Mouse (Mus musculus): ENCODE results near the gene C1ql2. TPM values are rescaled to one million over a fixed set of nuclear protein-coding genes. Genes with fewer than 3 reads are reported as not detected.

The C1ql2 gene
- polyA plus RNA-seq (2017; shearing (Covaris generic)): not detected

DNA sequence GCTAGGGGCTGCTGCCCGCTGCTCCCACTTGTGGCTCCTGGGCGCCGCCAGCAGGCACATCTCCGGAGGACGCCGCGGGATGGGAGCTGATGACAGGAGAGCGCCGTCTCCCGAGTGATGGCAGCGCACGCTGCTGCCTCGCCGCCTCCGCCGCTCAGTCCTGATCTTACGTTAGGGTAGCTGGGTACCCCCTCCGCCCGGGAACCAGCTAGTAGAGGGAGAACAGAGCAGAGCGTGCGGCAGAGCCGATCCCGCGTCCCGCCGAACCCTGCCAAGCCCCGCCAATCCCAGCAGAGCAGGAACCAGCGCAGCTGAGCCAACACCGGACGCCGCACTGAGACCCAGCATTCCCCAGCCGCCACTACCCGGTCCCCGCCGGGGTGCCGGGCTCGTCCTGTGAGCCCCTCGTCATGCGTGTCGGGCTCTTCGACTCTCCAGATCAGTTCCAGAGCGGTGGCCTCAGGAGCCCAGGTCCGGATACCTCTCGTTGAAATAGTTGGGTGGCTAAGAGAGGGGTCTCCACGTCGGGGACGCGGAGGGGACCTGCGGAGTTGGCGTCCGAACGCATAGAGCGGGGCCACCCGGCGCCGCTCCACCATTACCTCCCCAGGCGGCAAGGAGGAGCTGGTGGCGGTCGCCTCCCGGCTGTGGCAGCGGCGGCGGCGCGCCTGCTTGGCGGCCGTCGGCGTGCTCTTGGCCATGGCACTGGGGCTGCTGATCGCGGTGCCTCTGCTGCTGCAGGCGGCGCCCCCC lies at the start of gene C1ql2:
C1ql2 (plus strand) TSS at position 164 of the 753 bp plus-strand sequence.
- ATAC-seq: no peak

DNA sequence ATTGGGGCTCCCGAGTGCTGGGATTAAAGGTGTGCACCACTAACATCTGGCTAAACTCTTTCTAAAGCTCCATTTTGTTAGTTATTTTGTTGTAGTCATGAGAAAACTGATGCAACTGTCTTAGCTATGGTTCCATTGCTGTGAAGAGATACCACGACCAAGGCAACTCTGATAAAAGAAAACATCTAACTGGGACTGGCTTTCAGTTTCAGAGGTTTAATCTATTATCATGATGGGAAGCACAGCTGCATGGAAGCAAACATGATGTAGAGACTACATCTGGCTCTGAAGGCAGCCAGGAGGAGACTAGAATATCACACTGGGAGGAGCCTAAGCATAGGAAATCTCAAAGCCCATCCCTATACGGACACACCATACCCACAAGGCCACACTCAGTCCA lies 48.7 kb upstream of the C1ql2 start:
- no peak for ATAC-seq

- ATAC-seq: no peak
These were observed 46.6 kb upstream of the C1ql2 start for GRCm38 (mm10) chr1:120293803-120294202.

DNA sequence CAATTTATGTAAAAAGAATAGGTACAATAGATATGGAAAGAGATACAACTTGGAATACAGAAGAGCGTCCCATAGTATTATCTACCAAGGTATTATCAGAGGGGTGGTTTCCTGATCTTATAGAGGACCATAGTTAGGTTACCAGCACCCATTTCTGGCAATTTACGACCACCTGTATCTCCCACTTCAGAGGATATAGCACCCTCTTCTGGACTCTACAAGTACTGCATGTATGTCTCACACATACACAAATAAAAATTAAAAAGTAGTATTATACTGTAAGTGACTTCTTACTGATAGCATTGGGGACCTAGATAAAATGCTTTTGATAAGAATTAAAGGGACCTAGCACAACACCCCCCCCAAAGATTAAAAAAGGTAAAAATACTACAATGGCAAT lies 43.4 kb upstream of the C1ql2 start:
- ATAC-seq: no peak

GRCm38 (mm10) chr1:120305801-120306200 lies 34.6 kb upstream of the C1ql2 start:
- ATAC-seq: no peak

GRCm38 (mm10) chr1:120321270-120322021 lies 18.9 kb upstream of the C1ql2 start:
- ATAC-seq: no peak

GRCm38 (mm10) chr1:120323131-120323561 lies 17.2 kb upstream of the C1ql2 start:
- ATAC-seq: no peak

DNA sequence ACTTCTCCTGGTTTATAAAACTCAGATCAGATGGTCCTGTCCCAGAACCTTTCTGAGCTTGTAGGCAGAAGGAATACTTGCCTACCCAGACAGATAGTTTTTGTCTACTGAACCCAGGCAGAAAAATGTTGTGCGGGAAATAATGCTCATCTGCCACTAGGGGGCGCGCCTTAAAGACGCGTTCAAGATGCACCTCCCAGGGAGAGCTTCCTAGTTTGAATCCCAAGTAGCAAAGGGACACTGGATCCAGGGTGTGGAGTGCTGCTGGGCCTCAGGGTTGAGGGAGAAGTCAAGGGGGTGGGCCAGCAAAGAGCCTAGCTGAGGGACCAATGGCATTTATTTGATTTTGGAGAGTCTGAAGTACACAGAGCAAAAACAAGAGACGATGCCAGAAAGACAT lies 12.7 kb upstream of the C1ql2 start:
- ATAC-seq: no peak

GRCm38 (mm10) chr1:120328212-120328611 lies 12.2 kb upstream of the C1ql2 start:
- no peak for ATAC-seq

DNA sequence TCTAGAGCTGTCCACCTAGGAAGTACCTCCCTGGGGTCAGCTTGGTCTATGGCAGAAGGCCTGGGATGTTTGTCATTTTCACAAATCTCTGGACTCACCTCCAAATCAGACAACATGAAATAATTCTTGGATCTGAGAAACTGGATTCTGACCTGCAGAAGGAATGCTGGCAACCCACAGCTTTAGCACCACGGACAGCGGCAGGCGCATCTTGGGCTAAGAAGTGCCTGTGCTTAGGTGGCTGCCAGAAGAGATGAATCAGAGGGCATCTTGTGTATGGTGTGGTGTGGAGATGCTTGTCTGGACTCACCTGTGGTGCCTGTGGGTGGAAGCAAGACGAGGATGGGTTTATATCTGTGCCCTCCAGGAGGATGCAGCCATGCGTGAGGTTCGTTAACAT lies 8.5 kb upstream of the C1ql2 start:
- no peak for ATAC-seq

DNA sequence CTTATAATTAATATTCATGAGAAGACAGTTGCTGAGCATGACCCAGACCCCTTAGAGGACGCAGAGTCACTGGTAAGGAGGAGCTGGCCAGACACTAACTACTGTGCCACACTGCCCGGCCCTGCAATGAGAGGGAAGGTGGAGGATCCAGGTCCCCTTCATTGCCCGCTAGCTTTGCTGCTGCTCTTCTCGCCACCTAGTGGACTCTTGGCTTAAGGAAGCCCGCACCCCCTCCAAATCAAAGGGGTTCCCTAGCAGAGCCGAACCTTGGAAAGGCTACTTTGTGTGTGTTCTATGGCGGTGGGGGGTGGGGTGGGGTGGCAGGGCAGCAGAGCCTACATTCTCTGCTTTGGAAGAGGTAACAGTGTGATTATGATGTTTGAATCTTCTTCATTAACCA lies 2.4 kb upstream of the C1ql2 start:
- no peak for ATAC-seq

DNA sequence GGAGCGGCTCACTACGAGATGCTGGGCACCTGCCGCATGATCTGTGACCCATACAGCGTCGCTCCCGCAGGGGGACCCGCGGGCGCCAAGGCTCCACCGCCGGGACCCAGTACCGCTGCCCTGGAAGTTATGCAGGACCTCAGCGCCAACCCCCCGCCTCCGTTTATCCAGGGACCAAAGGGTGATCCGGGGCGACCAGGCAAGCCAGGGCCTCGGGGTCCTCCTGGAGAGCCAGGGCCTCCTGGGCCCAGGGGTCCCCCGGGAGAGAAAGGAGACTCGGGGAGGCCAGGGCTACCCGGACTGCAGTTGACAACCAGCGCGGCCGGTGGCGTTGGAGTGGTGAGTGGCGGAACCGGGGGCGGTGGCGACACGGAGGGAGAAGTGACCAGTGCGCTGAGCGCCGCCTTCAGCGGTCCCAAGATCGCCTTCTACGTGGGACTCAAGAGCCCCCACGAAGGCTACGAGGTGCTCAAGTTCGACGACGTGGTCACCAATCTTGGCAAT lies 842 bp downstream of the C1ql2 start:
- ATAC-seq: no peak

- ATAC-seq: no peak
These were observed 1.5 kb downstream of the C1ql2 start for GRCm38 (mm10) chr1:120341811-120342370.

DNA sequence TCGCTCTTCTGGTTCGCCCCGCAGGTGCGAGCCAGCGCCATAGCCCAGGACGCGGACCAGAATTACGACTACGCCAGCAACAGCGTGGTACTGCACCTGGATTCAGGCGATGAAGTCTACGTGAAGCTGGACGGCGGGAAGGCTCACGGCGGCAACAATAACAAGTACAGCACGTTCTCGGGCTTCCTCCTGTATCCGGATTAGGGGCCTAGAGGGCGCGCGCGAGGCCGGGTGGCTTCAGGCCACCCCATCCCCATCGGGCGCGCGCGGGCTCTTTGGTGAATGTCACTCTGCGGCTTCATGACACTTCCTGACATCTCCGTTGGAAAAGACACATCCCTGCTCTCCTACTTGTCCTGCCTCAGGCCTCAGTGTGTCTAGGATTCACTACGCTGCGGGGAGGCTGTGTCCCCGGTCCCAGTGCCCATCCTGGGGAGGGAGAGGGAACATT lies 2.0 kb downstream of the C1ql2 start:
- ATAC-seq: no peak

DNA sequence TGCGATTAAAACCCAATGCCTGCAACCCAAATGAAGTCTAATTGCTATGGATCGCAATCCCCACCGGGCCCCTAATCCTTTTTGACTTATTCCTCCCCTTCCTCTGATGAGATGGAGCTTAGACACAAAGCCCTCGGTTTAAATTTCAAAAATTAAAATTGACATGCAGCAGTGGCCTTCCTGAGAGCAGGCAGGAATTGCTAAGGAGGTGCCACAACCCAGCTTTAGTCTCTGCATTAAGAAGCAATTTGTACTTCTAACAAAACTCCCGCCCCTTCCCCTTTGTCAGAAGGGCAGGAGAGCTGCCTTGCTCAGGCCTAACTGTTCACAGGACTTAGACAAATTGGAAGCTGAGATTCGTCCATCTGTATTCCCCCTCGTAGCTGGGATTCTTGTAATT lies 4.6 kb downstream of the C1ql2 start:
- no peak for ATAC-seq

DNA sequence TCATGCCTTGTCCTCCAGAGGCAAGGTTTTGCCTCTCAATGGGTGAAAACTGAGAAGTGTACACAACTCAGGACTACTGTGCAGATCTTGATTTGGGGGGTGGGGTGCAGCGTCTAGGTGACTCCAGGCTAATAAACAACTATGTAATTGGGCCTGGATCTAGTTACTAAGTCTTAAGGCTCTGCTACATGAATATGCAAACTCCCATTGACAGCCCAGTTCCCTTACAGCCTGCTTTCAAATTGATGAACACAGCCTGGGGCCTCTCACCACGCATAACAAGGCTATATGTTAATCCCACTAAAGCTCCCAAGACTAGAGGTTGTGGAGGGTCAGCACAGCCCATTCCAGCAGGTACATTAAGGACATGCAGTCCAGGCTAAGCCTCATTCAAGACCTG lies 14.0 kb downstream of the C1ql2 start:
- no peak for ATAC-seq

DNA sequence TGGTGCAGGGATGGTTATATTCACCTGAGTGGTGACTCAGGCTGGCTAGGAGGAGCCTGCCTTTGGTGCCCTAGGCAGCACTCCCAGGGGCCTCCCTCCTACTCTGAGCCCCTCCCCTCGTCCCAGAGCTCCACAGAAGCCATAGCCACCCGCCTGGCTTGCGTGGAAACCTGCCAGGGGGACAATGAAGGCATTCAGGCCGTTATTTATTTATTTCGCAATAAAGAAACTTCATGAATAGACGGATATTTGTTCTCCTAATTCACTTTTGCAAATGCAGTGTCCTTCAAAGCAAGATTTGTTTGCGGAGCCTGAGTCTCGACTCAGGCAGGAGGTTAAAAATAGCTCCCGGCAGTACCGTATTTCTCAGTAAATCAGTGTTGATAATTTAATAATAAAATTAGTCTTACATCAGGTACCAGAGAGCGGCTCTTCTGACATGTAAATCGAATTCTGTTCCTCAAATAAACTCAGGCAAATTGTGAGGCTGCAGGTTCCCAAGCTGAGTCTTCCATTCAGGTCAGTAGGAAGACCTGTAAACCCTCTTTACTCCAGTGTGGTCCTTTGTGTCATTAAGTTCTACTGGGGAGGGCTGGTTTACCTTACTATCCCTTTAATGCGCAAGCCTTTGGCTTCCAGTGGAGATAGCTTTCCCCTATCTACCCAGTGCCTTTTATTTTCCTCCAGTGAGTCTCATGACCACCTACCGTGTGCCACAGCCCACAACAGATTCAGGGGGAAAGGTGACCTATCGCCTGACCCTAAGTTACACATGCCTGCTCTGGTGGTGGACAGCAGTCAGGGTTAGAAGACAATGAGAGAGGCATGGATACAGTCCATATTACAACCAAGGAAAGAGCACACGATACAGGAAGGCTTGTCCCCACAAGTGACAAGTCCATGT lies 17.2 kb downstream of the C1ql2 start:
- ATAC-seq: no peak

DNA sequence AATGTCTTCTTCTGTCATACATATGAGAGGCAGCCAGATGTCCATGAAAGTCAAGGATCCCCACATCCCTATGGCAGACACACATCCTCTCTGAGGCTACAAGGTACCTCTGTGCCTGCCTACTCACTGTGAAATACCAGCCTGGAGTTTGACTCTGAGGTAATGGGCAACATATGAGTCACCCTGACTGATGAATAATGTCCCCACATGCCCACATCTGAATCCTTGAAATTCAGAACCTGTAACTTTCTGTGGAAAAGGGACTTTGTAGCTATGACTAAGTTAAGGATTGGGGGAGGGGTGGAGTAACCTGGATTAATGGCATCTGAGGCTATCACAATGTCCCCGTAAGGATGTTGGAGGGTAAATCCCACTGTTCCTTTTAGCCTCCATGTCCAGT lies 23.3 kb downstream of the C1ql2 start:
- no peak for ATAC-seq

GRCm38 (mm10) chr1:120368138-120368537 lies 27.8 kb downstream of the C1ql2 start:
- ATAC-seq: no peak

- no peak for ATAC-seq
These were observed 33.7 kb downstream of the C1ql2 start for GRCm38 (mm10) chr1:120374131-120374530.

- no peak for ATAC-seq
These were observed 34.5 kb downstream of the C1ql2 start for GRCm38 (mm10) chr1:120374832-120375231.

DNA sequence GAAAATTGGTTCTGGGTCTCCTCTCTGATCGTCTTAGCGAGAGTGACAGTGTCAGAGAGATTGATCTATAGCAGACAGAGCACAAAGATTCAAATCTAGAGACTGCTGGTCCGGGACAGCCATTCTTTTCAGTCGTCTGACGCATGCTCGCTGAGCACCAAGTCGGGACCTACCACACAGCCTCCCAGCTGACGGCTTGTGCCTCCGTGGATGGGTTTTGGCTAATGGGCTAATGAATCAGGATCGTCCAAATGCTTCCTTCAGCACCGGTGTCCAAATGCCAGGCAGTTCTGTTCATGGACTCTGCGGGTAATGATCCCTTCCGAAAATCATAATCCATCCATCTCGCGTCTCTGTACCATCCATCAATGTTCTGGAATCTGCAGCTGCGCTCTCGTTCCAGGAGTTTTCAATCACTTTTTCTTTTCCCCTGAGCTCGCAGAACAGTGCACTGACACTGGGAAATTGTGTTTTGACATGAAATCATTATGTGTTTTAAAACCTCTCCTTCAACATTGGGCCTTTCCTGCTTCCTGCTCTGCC lies 44.7 kb downstream of the C1ql2 start:
- ATAC-seq: no peak
